Mouse (Mus musculus) lung, postnatal 0 days (tissue): ENCODE data around the gene Spint2. TPM values are rescaled to one million over a fixed set of nuclear protein-coding genes. Genes with fewer than 3 reads are reported as not detected.

Experiments
- ATAC-seq: fragments of 200-750 bp; cut with Nextera tagmentation; 2 replicates; pipeline ENCODE4 v1.8.0; 2017; ENCODE audit warnings: moderate library complexity
- DNase-seq: peaks from one replicate; pipeline ENCODE4 v3.0.0-alpha.2; 2016; ENCODE audit warnings: low spot score
- H3K27ac ChIP-seq: fragments of 300-500 bp; sonication (generic); 2 replicates; pipeline ENCODE4 v1.5.1; 2014; ENCODE audit warnings: antibody characterized with exemption, mild to moderate bottlenecking, low read length, mixed read lengths
- H3K27me3 ChIP-seq: fragments of 300-500 bp; sonication (generic); replicated peaks from 2 replicates; pipeline ENCODE4 v1.6.1; 2014; ENCODE audit warnings: low read length, mixed read lengths; ENCODE audit not compliant: insufficient read depth
- H3K36me3 ChIP-seq: fragments of 300-500 bp; sonication (generic); 2 replicates; pipeline ENCODE4 v1.6.1; 2014; ENCODE audit warnings: low read length, mixed read lengths; ENCODE audit not compliant: insufficient read depth
- H3K4me1 ChIP-seq: fragments of 300-500 bp; sonication (generic); 2 replicates; pipeline ENCODE4 v1.6.1; 2014; ENCODE audit warnings: antibody characterized with exemption, low read depth, low read length, mixed read lengths; ENCODE audit not compliant: insufficient read depth
- H3K4me2 ChIP-seq: fragments of 300-500 bp; sonication (generic); replicated peaks from 2 replicates; pipeline ENCODE4 v1.6.1; 2014; ENCODE audit warnings: low read depth, mild to moderate bottlenecking, low read length, moderate library complexity, mixed read lengths
- H3K4me3 ChIP-seq: fragments of 300-500 bp; sonication (generic); 2 replicates; pipeline ENCODE4 v1.5.1; 2014; ENCODE audit warnings: low read depth, low read length
- H3K9ac ChIP-seq: fragments of 300-500 bp; sonication (generic); replicated peaks from 2 replicates; pipeline ENCODE4 v1.6.1; 2014; ENCODE audit warnings: low read depth, mild to moderate bottlenecking
- H3K9me3 ChIP-seq: fragments of 300-500 bp; sonication (generic); 2 replicates; pipeline ENCODE4 v1.6.1; 2016; ENCODE audit warnings: low read length, mixed read lengths
- CTCF ChIP-seq: IDR thresholded peaks from 2 replicates; pipeline ENCODE4 v1.5.1; 2016; ENCODE audit warnings: antibody characterized with exemption, mild to moderate bottlenecking
- EP300 ChIP-seq: IDR thresholded peaks from 2 replicates; pipeline ENCODE4 v1.6.1; 2016; ENCODE audit warnings: antibody characterized with exemption, mild to moderate bottlenecking, control low read depth
- WGBS: fragments of 180-500 bp; shearing (Covaris S2); extraction: QIAGEN DNeasy Blood & Tissue Kit; methylation state at CpG from one replicate; pipeline ENCODE4 v1.1.7; 2014; 5-methylcytosine and 5-hydroxymethylcytosine counted together
- polyA plus RNA-seq: library from polyadenylated mRNA; unstranded; fragments of >200 nt; fragmentation: Nextera tagmentation; extraction: Ambion mirVana; gene quantifications from 2 replicates; pipeline ENCODE4 v1.2.1, GENCODE M21; 2015

Spint2 gene
- polyA plus RNA-seq, 1 experiment from 2014 or later: 429 TPM

GRCm38 (mm10) chr7:29304463-29305262 is 23.0 kb upstream of the Spint2 start:
- Histone ChIP-seq H3K36me3 (no peaks in the 10 kb centered on the region), H3K4me1 (peaks cover 16% of the 10 kb centered on the region), H3K9me3 (no peaks in the 10 kb centered on the region), H3K4me3 (peak overlapping the region; percentile 32; the same call in 1 of the 2 replicates), H3K27ac (no peak overlapping the region), H3K9ac (no peak overlapping the region), H3K4me2 (peak overlapping the region; percentile 69), H3K27me3 (peaks cover 21% of the 10 kb centered on the region)
- DNase-seq (peak; percentile 45), ATAC-seq (no peak)
- TF ChIP-seq EP300: no peak
- TF ChIP-seq CTCF: no peak
- WGBS: 2% methylated on average over 30 of the region's 48 CpGs

GRCm38 (mm10) chr7:29303738-29304462 is 22.2 kb upstream of the Spint2 start, which contains the start of gene Dpf1:
TSS of gene Dpf1 (plus strand) at chr7:29303951.
- DNase-seq: peak; percentile 94
- Histone ChIP-seq H3K4me3 (peak within 1 kb of the TSS; percentile 32), H3K4me1 (peaks cover 11% of the 10 kb centered on the region), H3K36me3 (no peaks in the 10 kb centered on the region), H3K9me3 (no peaks in the 10 kb centered on the region), H3K27me3 (peaks cover 21% of the 10 kb centered on the region), H3K9ac (no peak within 1 kb of the TSS), H3K27ac (no peak within 1 kb of the TSS), H3K4me2 (peak within 1 kb of the TSS; percentile 69)
- ATAC-seq: peak; percentile 89
- under 1% methylated on average over 58 of the region's 67 CpGs for WGBS
- TF ChIP-seq CTCF: peak; percentile 47
- no peak for TF ChIP-seq EP300

GRCm38 (mm10) chr7:29302641-29303040 is 20.9 kb upstream of the Spint2 start:
- no peak for DNase-seq
- Histone ChIP-seq H3K4me2 (no peak overlapping the region), H3K9ac (no peak overlapping the region), H3K4me1 (peaks cover 10% of the 10 kb centered on the region), H3K27me3 (peaks cover 15% of the 10 kb centered on the region; the same call in 1 of the 2 replicates), H3K27ac (no peak overlapping the region), H3K36me3 (no peaks in the 10 kb centered on the region), H3K4me3 (no peak overlapping the region), H3K9me3 (no peaks in the 10 kb centered on the region)
- no peak for ATAC-seq
- TF ChIP-seq CTCF: no peak
- TF ChIP-seq EP300: no peak
- WGBS: 62% methylated on average over 7 of the region's 7 CpGs

- TF ChIP-seq CTCF (peak; percentile 76), EP300 (no peak)
- ATAC-seq: no peak
- Histone ChIP-seq H3K4me1 (peaks cover 6% of the 10 kb centered on the region), H3K4me3 (no peak overlapping the region), H3K27me3 (peaks cover 15% of the 10 kb centered on the region; the same call in 1 of the 2 replicates), H3K36me3 (no peaks in the 10 kb centered on the region), H3K9me3 (no peaks in the 10 kb centered on the region), H3K4me2 (no peak overlapping the region), H3K9ac (no peak overlapping the region), H3K27ac (no peak overlapping the region)
- 0% methylated on average over 7 of the region's 7 CpGs for WGBS
- peak; percentile 73 for DNase-seq
Observed at GRCm38 (mm10) chr7:29301127-29301566, 19.4 kb upstream of the Spint2 start.

GRCm38 (mm10) chr7:29296998-29297397 is 15.3 kb upstream of the Spint2 start:
- Histone ChIP-seq H3K4me3 (no peak overlapping the region), H3K4me2 (no peak overlapping the region), H3K27ac (no peak overlapping the region), H3K27me3 (no peaks in the 10 kb centered on the region), H3K36me3 (no peaks in the 10 kb centered on the region), H3K9me3 (no peaks in the 10 kb centered on the region), H3K4me1 (peaks cover 6% of the 10 kb centered on the region; the same call in 1 of the 2 replicates), H3K9ac (no peak overlapping the region)
- WGBS: 8% methylated on average over 10 of the region's 10 CpGs
- TF ChIP-seq EP300 (no peak), CTCF (peak; percentile 91)
- DNase-seq (peak; percentile 91), ATAC-seq (peak; percentile 20; the same call in 1 of the 2 replicates)
